Mouse (Mus musculus): ENCODE data around the gene Det1.

Gene Det1

DNA sequence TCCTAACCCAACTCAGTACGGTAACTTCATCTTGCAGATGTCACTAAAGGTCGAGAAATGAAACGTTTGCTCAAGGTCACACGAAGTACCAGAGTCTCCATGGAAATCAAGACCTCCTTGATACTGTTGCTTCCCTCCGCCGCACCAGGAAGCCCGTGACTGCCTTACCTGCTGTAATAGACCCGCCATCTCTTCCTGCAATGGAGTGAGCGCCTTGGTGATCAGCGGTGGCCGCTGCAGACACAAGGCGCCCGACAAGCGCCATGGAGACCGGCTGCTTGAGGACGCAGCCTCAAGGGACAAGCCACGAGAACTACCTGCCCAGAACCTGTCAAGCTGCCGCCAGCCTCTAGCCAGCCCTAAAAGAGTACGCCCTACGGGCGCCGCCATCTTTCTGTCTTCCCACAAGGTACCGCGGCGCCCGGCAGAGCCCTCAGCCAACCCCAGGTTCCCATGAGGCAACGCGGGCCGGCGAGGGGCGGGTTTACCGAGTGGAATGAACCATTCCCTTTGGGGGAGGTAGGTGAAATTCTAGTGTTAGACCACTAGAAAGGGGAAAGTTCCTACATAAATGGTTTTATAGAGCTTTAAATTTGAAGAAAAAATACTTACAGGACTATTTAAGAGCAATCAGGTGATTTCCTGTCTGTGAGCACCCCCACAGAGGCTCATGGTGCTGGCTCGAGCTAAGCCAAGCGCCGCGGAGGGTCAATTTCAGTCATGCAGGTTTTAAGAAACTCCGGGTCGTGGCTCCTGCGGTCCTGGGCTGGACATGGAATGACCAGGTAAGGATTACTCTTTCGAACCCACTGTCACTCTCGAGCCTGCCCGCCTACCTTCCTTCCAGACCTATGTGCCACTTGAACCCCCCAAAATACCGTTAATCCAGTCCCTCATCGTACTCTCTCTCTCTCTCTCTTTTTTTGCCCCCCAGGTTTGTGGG, 64.2 kb downstream of the Det1 start, which contains the start of the genes Mrps11 and Mrpl46:
Mrps11 (plus strand) TSS at position 481 of the 943 bp plus-strand sequence.
Mrpl46 (minus strand) TSS at position 893 of the 943 bp plus-strand sequence.
- peak; percentile 81 for DNase-seq (ENCODE audit: low read depth, low spot score)

GRCm38 (mm10) chr7:78778741-78779140, 68.3 kb downstream of the Det1 start:
- DNase-seq (ENCODE audit: low read depth, low spot score) = no peak

All from ES-CJ7 (cell line).